Mouse (Mus musculus): ENCODE data around the gene Abcc9. TPM values are rescaled to one million over a fixed set of nuclear protein-coding genes. Genes with fewer than 3 reads are reported as not detected.
"Not testable (repeated sequence)": the region's sequence is repeated elsewhere in the genome, so short reads cannot be mapped to it uniquely, and the experiment has no call there.

Gene Abcc9
- polyA plus RNA-seq, 1 experiment from 2014 or later: 7.7 TPM

GRCm38 (mm10) chr6:142701161-142701560 lies 954 bp downstream of the Abcc9 start:
- Histone ChIP-seq H3K4me2 (peak overlapping the region; percentile 87), H3K27ac (peak overlapping the region; percentile 58; the same call in 1 of the 2 replicates), H3K4me3 (replicated peaks) (peak overlapping the region; percentile 51), H3K9me3 (replicated peaks) (no peaks in the 10 kb centered on the region), H3K4me1 (peaks cover 23% of the 10 kb centered on the region), H3K27me3 (no peaks in the 10 kb centered on the region), H3K9ac (no peak overlapping the region), H3K36me3 (no peaks in the 10 kb centered on the region)
- WGBS: 49% methylated on average over 13 of the region's 13 CpGs
- ATAC-seq (replicated peaks; ENCODE audit: low FRiP score): no peak

GRCm38 (mm10) chr6:142700753-142701152 lies 1.4 kb downstream of the Abcc9 start:
- no peak overlapping the region for H3K4me3 ChIP-seq (replicated peaks)

GRCm38 (mm10) chr6:142692085-142692484 lies 10.0 kb downstream of the Abcc9 start:
- ATAC-seq (replicated peaks; ENCODE audit: low FRiP score): no peak
- H3K4me3 ChIP-seq (replicated peaks): no peak overlapping the region
- no peak overlapping the region for H3K27ac ChIP-seq
- no peaks in the 10 kb centered on the region for H3K27me3 ChIP-seq
- H3K36me3 ChIP-seq: no peaks in the 10 kb centered on the region
- 0 out of 2 replicates have a peak, but pooled peaks cover 2% of the 10 kb centered on the region for H3K4me1 ChIP-seq
- H3K9ac ChIP-seq: no peak overlapping the region
- no peak overlapping the region for H3K4me2 ChIP-seq
- H3K9me3 ChIP-seq (replicated peaks): no peaks in the 10 kb centered on the region
- 55% methylated on average over 5 of the region's 5 CpGs for WGBS

More at GRCm38 (mm10) chr6:142700753-142701152, 1.4 kb downstream of the Abcc9 start:
- Histone ChIP-seq H3K9ac (no peak overlapping the region), H3K27me3 (no peaks in the 10 kb centered on the region), H3K27ac (0 out of 2 replicates have a peak overlapping the region, but pooled peaks have one; percentile 10), H3K4me2 (peak overlapping the region; percentile 87), H3K36me3 (no peaks in the 10 kb centered on the region), H3K4me1 (peaks cover 23% of the 10 kb centered on the region), H3K9me3 (replicated peaks) (no peaks in the 10 kb centered on the region)
- ATAC-seq (replicated peaks; ENCODE audit: low FRiP score): no peak
- whole genome bisulfite sequencing: 63% methylated on average over 8 of the region's 8 CpGs

- H3K36me3 ChIP-seq: no peaks in the 10 kb centered on the region
- no peaks in the 10 kb centered on the region for H3K27me3 ChIP-seq
- no peaks in the 10 kb centered on the region for H3K9me3 ChIP-seq (replicated peaks)
- WGBS: 74% methylated on average over 11 of the region's 11 CpGs
- H3K4me2 ChIP-seq: no peak overlapping the region
- H3K27ac ChIP-seq: no peak overlapping the region
- ATAC-seq (replicated peaks; ENCODE audit: low FRiP score): no peak
- no peak overlapping the region for H3K4me3 ChIP-seq (replicated peaks)
- H3K9ac ChIP-seq: no peak overlapping the region
- 0 out of 2 replicates have a peak, but pooled peaks cover 2% of the 10 kb centered on the region for H3K4me1 ChIP-seq
Measured at GRCm38 (mm10) chr6:142689673-142690072, 12.4 kb downstream of the Abcc9 start.

GRCm38 (mm10) chr6:142682985-142683691 lies 19.0 kb downstream of the Abcc9 start:
- Histone ChIP-seq H3K9me3 (replicated peaks) (no peaks in the 10 kb centered on the region), H3K36me3 (no peaks in the 10 kb centered on the region; the same call in 1 of the 2 replicates), H3K4me2 (no peak overlapping the region), H3K27ac (0 out of 2 replicates have a peak overlapping the region, but pooled peaks have one; percentile 32), H3K9ac (no peak overlapping the region), H3K27me3 (no peaks in the 10 kb centered on the region), H3K4me3 (replicated peaks) (no peak overlapping the region), H3K4me1 (0 out of 2 replicates have a peak, but pooled peaks cover 8% of the 10 kb centered on the region)
- ATAC-seq (replicated peaks; ENCODE audit: low FRiP score): no peak
- whole genome bisulfite sequencing: 45% methylated on average over 7 of the region's 7 CpGs

GRCm38 (mm10) chr6:142670021-142670420 lies 32.1 kb downstream of the Abcc9 start:
- 89% methylated on average over 2 of the region's 2 CpGs for WGBS
- 0 out of 2 replicates have a peak, but pooled peaks have one; percentile 50 for ATAC-seq (replicated peaks; ENCODE audit: low FRiP score)
- 0 out of 2 replicates have a peak, but pooled peaks cover 2% of the 10 kb centered on the region for H3K9me3 ChIP-seq (replicated peaks)

GRCm38 (mm10) chr6:142669343-142669742 lies 32.8 kb downstream of the Abcc9 start:
- Histone ChIP-seq H3K27me3 (no peaks in the 10 kb centered on the region), H3K36me3 (peaks cover 4% of the 10 kb centered on the region), H3K27ac (no peak overlapping the region), H3K4me3 (replicated peaks) (no peak overlapping the region), H3K9me3 (replicated peaks) (0 out of 2 replicates have a peak, but pooled peaks cover 2% of the 10 kb centered on the region), H3K4me1 (peaks cover 10% of the 10 kb centered on the region), H3K4me2 (no peak overlapping the region), H3K9ac (no peak overlapping the region)
- ATAC-seq (replicated peaks; ENCODE audit: low FRiP score): no peak
- 96% methylated on average over 6 of the region's 6 CpGs for WGBS

More at GRCm38 (mm10) chr6:142670021-142670420, 32.1 kb downstream of the Abcc9 start:
- Histone ChIP-seq H3K4me2 (no peak overlapping the region), H3K36me3 (peaks cover 4% of the 10 kb centered on the region), H3K4me1 (peaks cover 10% of the 10 kb centered on the region), H3K9ac (no peak overlapping the region), H3K27me3 (no peaks in the 10 kb centered on the region), H3K27ac (no peak overlapping the region), H3K4me3 (replicated peaks) (no peak overlapping the region)

GRCm38 (mm10) chr6:142668831-142669230 lies 33.3 kb downstream of the Abcc9 start:
- Histone ChIP-seq H3K9ac (no peak overlapping the region), H3K27ac (no peak overlapping the region), H3K9me3 (replicated peaks) (0 out of 2 replicates have a peak, but pooled peaks cover 2% of the 10 kb centered on the region), H3K27me3 (no peaks in the 10 kb centered on the region), H3K4me1 (peaks cover 10% of the 10 kb centered on the region), H3K36me3 (peaks cover 4% of the 10 kb centered on the region), H3K4me3 (replicated peaks) (no peak overlapping the region), H3K4me2 (no peak overlapping the region)
- ATAC-seq (replicated peaks; ENCODE audit: low FRiP score): no peak
- 51% methylated on average over 6 of the region's 6 CpGs for WGBS

GRCm38 (mm10) chr6:142668419-142668766 lies 33.7 kb downstream of the Abcc9 start:
- no peak for ATAC-seq (replicated peaks; ENCODE audit: low FRiP score)
- WGBS: 0% methylated on average over 1 of the region's 1 CpGs
- H3K36me3 ChIP-seq: peaks cover 3% of the 10 kb centered on the region
- H3K9me3 ChIP-seq (replicated peaks): 0 out of 2 replicates have a peak, but pooled peaks cover 2% of the 10 kb centered on the region
- H3K27me3 ChIP-seq: no peaks in the 10 kb centered on the region
- H3K4me3 ChIP-seq (replicated peaks): no peak overlapping the region
- 0 out of 2 replicates have a peak overlapping the region, but pooled peaks have one; percentile 2 for H3K27ac ChIP-seq
- no peak overlapping the region for H3K9ac ChIP-seq
- peaks cover 10% of the 10 kb centered on the region for H3K4me1 ChIP-seq
- H3K4me2 ChIP-seq: no peak overlapping the region

- H3K4me1 ChIP-seq: peaks cover 10% of the 10 kb centered on the region
- H3K9me3 ChIP-seq (replicated peaks): no peaks in the 10 kb centered on the region
- 0 out of 2 replicates have a peak overlapping the region, but pooled peaks have one; percentile 2 for H3K27ac ChIP-seq
- no peak overlapping the region for H3K9ac ChIP-seq
- H3K4me2 ChIP-seq: no peak overlapping the region
- H3K4me3 ChIP-seq (replicated peaks): no peak overlapping the region
- no peaks in the 10 kb centered on the region for H3K27me3 ChIP-seq
- WGBS: 72% methylated on average over 7 of the region's 7 CpGs
- no peak for ATAC-seq (replicated peaks; ENCODE audit: low FRiP score)
- no peaks in the 10 kb centered on the region for H3K36me3 ChIP-seq
Measured at GRCm38 (mm10) chr6:142667701-142668418, 34.3 kb downstream of the Abcc9 start.

GRCm38 (mm10) chr6:142662056-142662455 lies 40.1 kb downstream of the Abcc9 start:
- not testable (repeated sequence) for ATAC-seq (replicated peaks; ENCODE audit: low FRiP score); H3K4me1 ChIP-seq; H3K9me3 ChIP-seq (replicated peaks); H3K27ac ChIP-seq; H3K9ac ChIP-seq; H3K4me2 ChIP-seq; H3K36me3 ChIP-seq; H3K4me3 ChIP-seq (replicated peaks); H3K27me3 ChIP-seq
- WGBS: 96% methylated on average over 3 of the region's 3 CpGs

- Histone ChIP-seq H3K27ac (no peak overlapping the region), H3K4me2 (no peak overlapping the region), H3K9me3 (replicated peaks) (no peaks in the 10 kb centered on the region), H3K4me3 (replicated peaks) (no peak overlapping the region), H3K9ac (no peak overlapping the region), H3K27me3 (no peaks in the 10 kb centered on the region), H3K4me1 (0 out of 2 replicates have a peak, but pooled peaks cover 2% of the 10 kb centered on the region), H3K36me3 (0 out of 2 replicates have a peak, but pooled peaks cover 2% of the 10 kb centered on the region)
- no peak for ATAC-seq (replicated peaks; ENCODE audit: low FRiP score)
- 62% methylated on average over 5 of the region's 5 CpGs for WGBS
Measured at GRCm38 (mm10) chr6:142659038-142659437, 43.1 kb downstream of the Abcc9 start.
